Mouse (Mus musculus): ENCODE measurements around the gene Rimbp2. TPM values are rescaled to one million over a fixed set of nuclear protein-coding genes. Genes with fewer than 3 reads are reported as not detected.

Rimbp2 gene
- polyA plus RNA-seq, 1 experiment from 2014 or later, result 0.10 TPM

DNA sequence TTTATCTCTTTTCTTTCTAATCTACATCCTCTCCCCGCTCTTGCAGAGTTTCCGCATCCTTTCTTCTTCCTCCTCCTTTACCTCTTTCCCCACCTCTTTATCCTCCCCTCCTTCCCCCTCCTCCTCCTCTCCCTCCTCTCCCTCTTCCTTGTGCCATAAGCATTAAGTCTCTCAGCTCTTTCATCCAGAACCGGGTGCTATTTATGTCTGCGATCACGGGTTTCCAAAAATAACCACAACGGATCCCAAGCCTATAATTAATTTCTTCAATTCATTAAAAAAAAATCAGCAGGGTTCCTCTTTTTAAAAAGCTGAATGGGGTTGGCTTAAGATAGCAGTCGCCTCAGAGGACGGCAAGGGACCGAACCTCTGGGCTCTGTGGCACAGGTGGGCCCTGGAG lies 145.9 kb downstream of the Rimbp2 start:
- Histone ChIP-seq H3K9ac (no peak overlapping the region), H3K27me3 (no peaks in the 10 kb centered on the region; the same call in 1 of the 2 replicates), H3K4me1 (replicated peaks) (peaks cover 7% of the 10 kb centered on the region; the same call in 1 of the 2 replicates), H3K4me2 (no peak overlapping the region), H3K36me3 (no peaks in the 10 kb centered on the region), H3K9me3 (replicated peaks) (no peaks in the 10 kb centered on the region), H3K4me3 (no peak overlapping the region), H3K27ac (no peak overlapping the region)
- ATAC-seq (replicated peaks; ENCODE audit: insufficient number of reproducible peaks, insufficient read depth, low FRiP score, low read depth), result no peak
- WGBS, result 58% methylated on average over 9 of the region's 9 CpGs

DNA sequence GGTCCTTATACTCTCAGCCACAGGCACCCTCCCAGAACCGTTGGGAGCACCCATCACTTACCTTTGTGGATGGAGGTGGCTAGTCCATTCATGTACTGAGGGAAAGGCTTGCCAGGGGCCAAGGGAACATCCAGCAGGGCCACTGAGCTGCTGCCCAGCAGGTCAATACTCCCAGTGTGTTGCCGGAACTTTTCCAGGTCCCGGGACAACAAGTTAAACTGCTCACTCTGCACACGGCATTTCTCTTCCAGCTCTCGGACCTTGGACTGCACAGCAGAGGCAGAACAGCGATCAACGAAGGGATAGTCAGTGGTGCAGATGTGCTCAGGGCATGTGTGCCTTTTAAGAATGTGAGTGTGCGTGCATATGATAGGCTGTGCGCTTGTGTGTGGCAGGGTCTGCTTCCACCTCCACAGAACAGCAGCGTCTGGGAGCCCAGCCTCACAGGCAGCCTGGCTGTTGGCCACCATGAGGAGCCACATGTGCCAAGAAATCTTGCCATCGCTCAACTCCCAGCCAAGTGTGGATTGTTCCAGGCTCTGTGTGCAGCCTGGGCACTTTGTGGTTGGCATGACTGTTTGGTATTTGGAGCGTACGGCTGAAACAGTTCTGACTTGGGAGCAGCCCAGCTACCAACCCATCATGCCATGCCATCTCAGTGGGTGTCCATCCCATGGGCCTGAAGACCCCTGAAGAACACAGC lies 146.8 kb downstream of the Rimbp2 start:
- Histone ChIP-seq H3K27me3 (no peaks in the 10 kb centered on the region; the same call in 1 of the 2 replicates), H3K9me3 (replicated peaks) (no peaks in the 10 kb centered on the region), H3K9ac (no peak overlapping the region), H3K27ac (no peak overlapping the region), H3K36me3 (no peaks in the 10 kb centered on the region), H3K4me1 (replicated peaks) (peaks cover 7% of the 10 kb centered on the region; the same call in 1 of the 2 replicates), H3K4me3 (no peak overlapping the region), H3K4me2 (no peak overlapping the region)
- 86% methylated on average over 13 of the region's 13 CpGs for WGBS
- no peak for ATAC-seq (replicated peaks; ENCODE audit: insufficient number of reproducible peaks, insufficient read depth, low FRiP score, low read depth)

DNA sequence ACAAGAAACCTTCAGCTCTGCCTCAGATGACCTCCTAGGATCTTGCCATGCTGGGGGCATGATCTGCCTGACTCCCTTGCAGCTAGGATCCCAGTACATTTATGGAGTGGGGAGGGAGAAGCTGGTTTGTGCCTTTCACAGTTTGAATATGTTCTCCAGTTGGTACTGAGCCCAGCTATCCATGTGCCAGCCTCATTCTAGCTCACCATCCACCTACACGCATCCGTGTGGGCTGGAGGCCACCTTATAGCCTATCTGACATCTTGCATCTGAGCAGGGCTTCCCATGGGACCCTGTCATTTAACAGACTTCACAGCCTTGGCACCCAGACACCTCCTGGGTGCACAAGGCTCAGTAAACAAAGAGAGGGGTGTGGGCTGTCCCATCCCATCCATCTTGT lies 148.2 kb downstream of the Rimbp2 start:
- no peak overlapping the region for H3K4me3 ChIP-seq
- no peak overlapping the region for H3K4me2 ChIP-seq
- WGBS, result 96% methylated on average over 2 of the region's 2 CpGs
- H3K4me1 ChIP-seq (replicated peaks), result peaks cover 5% of the 10 kb centered on the region; the same call in 1 of the 2 replicates
- no peak overlapping the region for H3K9ac ChIP-seq
- no peak overlapping the region for H3K27ac ChIP-seq
- no peaks in the 10 kb centered on the region for H3K9me3 ChIP-seq (replicated peaks)
- H3K27me3 ChIP-seq, result no peaks in the 10 kb centered on the region; the same call in 1 of the 2 replicates
- H3K36me3 ChIP-seq, result no peaks in the 10 kb centered on the region
- no peak for ATAC-seq (replicated peaks; ENCODE audit: insufficient number of reproducible peaks, insufficient read depth, low FRiP score, low read depth)

DNA sequence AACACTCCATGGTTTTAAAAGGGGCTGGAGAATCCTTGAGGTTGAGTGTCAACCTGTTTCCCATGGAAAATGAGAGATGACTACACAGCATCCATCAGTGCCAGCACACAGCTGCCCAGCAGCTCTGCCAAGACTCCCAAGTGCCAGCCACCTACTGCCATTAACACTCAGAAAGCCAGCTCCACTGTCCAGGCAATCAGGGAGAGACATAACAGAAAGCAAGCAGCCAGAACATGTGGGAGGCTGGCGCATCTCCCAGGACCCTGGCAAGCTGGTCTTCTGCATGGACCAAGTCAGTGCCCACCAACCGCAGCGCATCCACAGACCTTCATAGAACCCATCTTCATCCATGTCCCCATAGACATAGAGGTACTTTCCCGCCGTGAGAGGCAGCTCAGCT lies 152.7 kb downstream of the Rimbp2 start:
- no peak overlapping the region for H3K4me3 ChIP-seq
- 81% methylated on average over 5 of the region's 5 CpGs for WGBS
- H3K36me3 ChIP-seq, result no peaks in the 10 kb centered on the region

DNA sequence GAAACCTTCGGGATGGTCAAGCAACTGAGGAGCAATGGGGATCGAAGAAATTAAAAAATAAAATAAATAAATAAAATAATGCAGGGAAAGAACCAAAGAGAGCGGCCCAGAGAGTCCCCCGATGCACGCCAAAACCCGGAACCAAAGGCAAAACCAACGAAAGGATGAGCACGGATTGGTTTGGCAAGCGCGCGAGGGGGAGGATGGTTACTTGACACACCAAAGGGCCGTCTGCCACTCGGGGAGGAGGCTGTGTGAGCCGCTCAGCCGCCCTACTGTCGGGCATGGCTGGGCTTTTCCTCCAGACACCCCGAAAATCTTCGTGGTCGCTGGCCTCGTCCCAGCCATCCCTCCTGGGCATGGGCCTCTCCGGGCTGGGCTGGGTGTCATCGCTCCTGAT lies 171.7 kb downstream of the Rimbp2 start:
- no peaks in the 10 kb centered on the region for H3K9me3 ChIP-seq (replicated peaks)
- no peaks in the 10 kb centered on the region for H3K36me3 ChIP-seq
- WGBS, result 68% methylated on average over 22 of the region's 22 CpGs
- H3K27ac ChIP-seq, result no peak overlapping the region
- no peak for ATAC-seq (replicated peaks; ENCODE audit: insufficient number of reproducible peaks, insufficient read depth, low FRiP score, low read depth)
- H3K4me2 ChIP-seq, result no peak overlapping the region
- H3K27me3 ChIP-seq, result no peaks in the 10 kb centered on the region
- H3K4me3 ChIP-seq, result no peak overlapping the region
- H3K9ac ChIP-seq, result no peak overlapping the region
- H3K4me1 ChIP-seq (replicated peaks), result no peaks in the 10 kb centered on the region

More for the DNA sequence above, 152.7 kb downstream of the Rimbp2 start:
- Histone ChIP-seq H3K4me2 (no peak overlapping the region), H3K9me3 (replicated peaks) (no peaks in the 10 kb centered on the region), H3K27me3 (no peaks in the 10 kb centered on the region), H3K9ac (no peak overlapping the region), H3K4me1 (replicated peaks) (no peaks in the 10 kb centered on the region), H3K27ac (no peak overlapping the region)
- no peak for ATAC-seq (replicated peaks; ENCODE audit: insufficient number of reproducible peaks, insufficient read depth, low FRiP score, low read depth)

DNA sequence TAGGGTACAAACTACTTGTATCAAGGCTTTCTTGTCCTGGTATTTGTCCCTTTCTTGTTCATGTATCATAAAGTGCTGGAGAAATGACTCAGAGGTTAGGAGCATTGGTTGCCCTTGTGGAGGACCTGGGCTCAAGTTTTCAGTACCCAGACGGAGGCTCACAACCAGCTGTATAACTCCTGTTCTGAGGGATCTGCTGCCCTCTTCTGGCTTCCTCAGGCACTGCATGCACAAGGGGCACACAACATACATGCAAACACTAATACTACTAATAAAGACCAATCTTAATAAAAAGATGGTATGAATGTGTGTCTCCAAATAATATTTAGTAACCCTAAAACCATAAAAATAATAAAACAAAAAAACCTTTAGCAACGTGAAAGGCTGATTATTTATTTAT lies 176.9 kb downstream of the Rimbp2 start:
- no peaks in the 10 kb centered on the region for H3K36me3 ChIP-seq
- H3K27me3 ChIP-seq, result no peaks in the 10 kb centered on the region
- no peaks in the 10 kb centered on the region; the same call in 1 of the 2 replicates for H3K9me3 ChIP-seq (replicated peaks)
- no peak for ATAC-seq (replicated peaks; ENCODE audit: insufficient number of reproducible peaks, insufficient read depth, low FRiP score, low read depth)
- WGBS, result 61% methylated on average over 2 of the region's 2 CpGs
- no peak overlapping the region for H3K4me2 ChIP-seq
- H3K27ac ChIP-seq, result no peak overlapping the region
- H3K4me1 ChIP-seq (replicated peaks), result no peaks in the 10 kb centered on the region
- H3K4me3 ChIP-seq, result no peak overlapping the region
- no peak overlapping the region for H3K9ac ChIP-seq

DNA sequence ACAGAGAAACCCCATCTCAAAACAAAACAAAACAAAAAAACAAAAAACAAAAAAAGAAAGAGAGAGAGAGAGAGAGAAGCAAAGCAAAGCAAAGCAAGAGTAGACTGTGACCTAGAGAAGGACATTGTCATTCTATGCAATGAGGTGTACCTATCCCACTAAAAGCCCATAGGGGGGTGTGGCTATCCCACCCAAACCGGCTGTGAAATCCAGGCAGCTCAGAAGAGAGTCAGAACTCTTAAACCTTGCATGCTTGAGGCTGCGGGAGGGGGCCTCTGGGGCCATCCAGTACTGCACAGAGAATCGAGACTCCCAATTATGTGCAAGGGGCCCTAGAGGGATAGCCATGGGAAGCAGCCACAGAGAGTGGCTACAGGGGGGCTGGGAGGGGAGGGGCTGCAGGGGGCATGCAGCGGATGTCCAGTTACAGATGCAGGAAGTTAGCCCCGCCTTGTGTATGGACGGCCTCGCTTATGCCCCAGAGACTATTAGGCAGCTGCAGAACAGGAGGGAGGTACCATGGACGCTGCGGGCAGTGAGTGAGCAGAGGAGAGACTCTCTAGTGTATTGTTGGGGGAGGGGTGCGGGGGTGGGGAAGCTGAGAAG lies 184.2 kb downstream of the Rimbp2 start:
- ATAC-seq (replicated peaks; ENCODE audit: insufficient number of reproducible peaks, insufficient read depth, low FRiP score, low read depth), result no peak
- Histone ChIP-seq H3K4me3 (no peak overlapping the region), H3K27me3 (no peaks in the 10 kb centered on the region), H3K36me3 (no peaks in the 10 kb centered on the region), H3K4me2 (peak overlapping the region; percentile 13; the same call in 1 of the 2 replicates), H3K27ac (no peak overlapping the region), H3K4me1 (replicated peaks) (no peaks in the 10 kb centered on the region), H3K9me3 (replicated peaks) (no peaks in the 10 kb centered on the region), H3K9ac (no peak overlapping the region)
- WGBS, result 21% methylated on average over 10 of the region's 10 CpGs

DNA sequence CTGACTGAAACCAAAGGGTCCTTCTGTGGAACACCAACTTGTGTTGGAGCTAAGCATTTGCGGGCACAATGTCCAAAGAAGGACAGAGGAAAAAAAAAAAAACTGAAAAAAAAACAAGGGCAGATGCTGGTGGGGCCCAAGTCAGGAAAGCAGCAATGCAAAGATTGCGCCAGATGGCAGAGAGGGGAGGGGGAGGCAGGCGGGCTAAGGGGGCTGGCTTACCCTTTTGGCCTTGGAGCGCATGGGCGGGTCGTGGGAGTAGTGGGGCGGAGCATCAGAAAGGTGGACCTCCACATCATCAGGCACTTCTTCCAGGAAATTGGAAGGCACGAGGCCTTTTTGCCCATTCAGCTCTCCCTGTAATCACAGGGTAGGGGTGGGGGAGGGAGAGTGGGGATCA lies 192.2 kb downstream of the Rimbp2 start:
- Histone ChIP-seq H3K27me3 (no peaks in the 10 kb centered on the region), H3K27ac (no peak overlapping the region), H3K36me3 (no peaks in the 10 kb centered on the region), H3K9ac (no peak overlapping the region), H3K9me3 (replicated peaks) (no peaks in the 10 kb centered on the region), H3K4me1 (replicated peaks) (no peaks in the 10 kb centered on the region), H3K4me3 (no peak overlapping the region), H3K4me2 (no peak overlapping the region)
- 31% methylated on average over 8 of the region's 8 CpGs for WGBS
- ATAC-seq (replicated peaks; ENCODE audit: insufficient number of reproducible peaks, insufficient read depth, low FRiP score, low read depth), result no peak

DNA sequence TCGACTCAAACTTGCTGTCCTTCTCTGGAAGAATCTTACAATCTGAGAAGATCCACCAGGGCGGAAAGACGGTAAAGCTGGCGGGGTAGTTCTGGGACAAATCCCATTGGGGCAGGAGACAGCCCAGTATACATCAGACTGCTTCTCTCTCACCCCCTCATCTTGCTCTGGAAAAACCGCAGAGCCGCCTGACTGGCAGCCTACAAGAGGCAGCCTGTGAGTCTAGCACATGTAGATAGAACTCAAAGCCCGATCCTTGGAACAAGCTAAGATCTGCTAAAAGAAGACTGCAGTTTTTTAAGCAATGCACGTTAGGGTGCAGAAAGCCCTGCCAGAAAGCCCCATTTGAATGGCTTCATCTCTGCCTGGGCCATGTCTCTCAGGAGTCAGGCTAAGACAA lies 207.0 kb downstream of the Rimbp2 start:
- Histone ChIP-seq H3K4me2 (no peak overlapping the region), H3K4me1 (replicated peaks) (no peaks in the 10 kb centered on the region), H3K4me3 (no peak overlapping the region), H3K9ac (no peak overlapping the region), H3K27ac (no peak overlapping the region), H3K27me3 (peaks cover 3% of the 10 kb centered on the region; the same call in 1 of the 2 replicates), H3K36me3 (no peaks in the 10 kb centered on the region), H3K9me3 (replicated peaks) (no peaks in the 10 kb centered on the region)
- no peak for ATAC-seq (replicated peaks; ENCODE audit: insufficient number of reproducible peaks, insufficient read depth, low FRiP score, low read depth)
- 71% methylated on average over 8 of the region's 8 CpGs for WGBS

DNA sequence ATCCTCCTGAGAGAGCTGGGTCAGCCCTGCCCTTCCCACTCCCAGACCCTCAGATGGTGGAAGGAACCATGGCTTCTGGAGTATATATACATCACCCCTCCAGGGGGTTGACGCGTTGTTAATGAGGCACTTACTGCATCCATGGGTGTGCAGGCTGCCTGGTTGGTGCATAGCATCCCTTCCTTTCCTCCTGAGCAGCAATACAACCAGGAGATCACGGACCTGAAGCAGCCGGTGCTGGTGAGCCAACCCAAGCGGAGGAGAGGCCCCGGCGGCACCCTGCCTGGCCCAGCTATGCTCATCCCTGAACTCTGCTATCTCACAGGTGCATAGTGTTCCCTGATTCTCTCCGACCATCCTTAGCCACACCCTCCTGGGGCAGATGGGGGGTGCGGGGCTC lies 208.1 kb downstream of the Rimbp2 start:
- no peak overlapping the region for H3K4me3 ChIP-seq
- WGBS, result 59% methylated on average over 9 of the region's 9 CpGs

DNA sequence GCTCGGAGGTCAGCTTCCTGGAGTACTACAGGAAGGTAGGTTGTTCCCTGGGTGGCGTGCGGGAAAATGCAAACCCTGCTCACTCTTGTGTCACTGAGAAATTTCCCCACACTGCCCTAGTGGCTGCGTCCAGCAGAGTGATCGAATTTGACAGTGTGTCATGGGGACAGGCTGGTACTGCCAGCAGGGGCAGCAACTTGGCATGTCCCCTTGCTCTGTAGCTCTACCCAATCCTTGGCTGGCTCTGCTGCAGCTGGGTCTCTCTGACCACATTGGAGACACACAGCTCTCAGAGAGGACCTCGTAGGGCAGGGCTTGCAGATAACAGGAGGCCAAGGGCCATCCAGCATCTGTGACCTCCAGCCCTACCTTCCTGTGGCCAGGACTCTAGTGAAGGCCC lies 208.9 kb downstream of the Rimbp2 start:
- no peaks in the 10 kb centered on the region for H3K4me1 ChIP-seq (replicated peaks)
- 71% methylated on average over 6 of the region's 6 CpGs for WGBS
- H3K4me3 ChIP-seq, result no peak overlapping the region
- no peak overlapping the region for H3K4me2 ChIP-seq
- H3K9me3 ChIP-seq (replicated peaks), result no peaks in the 10 kb centered on the region
- no peak overlapping the region for H3K9ac ChIP-seq
- no peak overlapping the region for H3K27ac ChIP-seq
- H3K27me3 ChIP-seq, result peaks cover 14% of the 10 kb centered on the region
- ATAC-seq (replicated peaks; ENCODE audit: insufficient number of reproducible peaks, insufficient read depth, low FRiP score, low read depth), result no peak
- H3K36me3 ChIP-seq, result no peaks in the 10 kb centered on the region

More for the DNA sequence above, 208.1 kb downstream of the Rimbp2 start:
- no peak for ATAC-seq (replicated peaks; ENCODE audit: insufficient number of reproducible peaks, insufficient read depth, low FRiP score, low read depth)
- no peak overlapping the region for H3K27ac ChIP-seq
- H3K4me2 ChIP-seq, result no peak overlapping the region
- no peaks in the 10 kb centered on the region for H3K4me1 ChIP-seq (replicated peaks)
- no peak overlapping the region for H3K9ac ChIP-seq
- no peaks in the 10 kb centered on the region for H3K36me3 ChIP-seq
- H3K9me3 ChIP-seq (replicated peaks), result no peaks in the 10 kb centered on the region
- peaks cover 9% of the 10 kb centered on the region; the same call in 1 of the 2 replicates for H3K27me3 ChIP-seq

DNA sequence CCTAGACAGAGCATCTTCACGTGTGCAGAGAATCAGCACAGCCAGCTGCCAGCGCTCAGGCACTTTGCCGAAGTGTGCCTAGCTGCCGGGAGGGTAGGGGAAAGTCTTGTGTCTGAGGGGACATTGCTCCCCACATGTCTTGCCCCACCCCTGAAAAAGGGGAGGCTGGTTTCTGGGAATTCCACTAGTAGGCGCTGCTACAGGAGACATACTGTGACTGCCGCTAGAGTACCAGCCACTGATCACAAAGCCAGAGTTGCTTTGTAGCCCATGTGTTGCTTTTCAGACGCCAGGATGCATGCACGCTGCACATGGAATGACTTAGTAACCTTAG lies 213.5 kb downstream of the Rimbp2 start:
- no peaks in the 10 kb centered on the region for H3K36me3 ChIP-seq

More for the DNA sequence above, 213.5 kb downstream of the Rimbp2 start:
- H3K4me3 ChIP-seq, result no peak overlapping the region
- H3K9me3 ChIP-seq (replicated peaks), result no peaks in the 10 kb centered on the region
- no peak overlapping the region for H3K27ac ChIP-seq
- 34% methylated on average over 8 of the region's 8 CpGs for WGBS
- H3K4me1 ChIP-seq (replicated peaks), result no peaks in the 10 kb centered on the region
- ATAC-seq (replicated peaks; ENCODE audit: insufficient number of reproducible peaks, insufficient read depth, low FRiP score, low read depth), result no peak
- no peak overlapping the region for H3K9ac ChIP-seq
- H3K4me2 ChIP-seq, result no peak overlapping the region
- peaks cover 32% of the 10 kb centered on the region for H3K27me3 ChIP-seq
